Mouse (Mus musculus) T-cell, adult 2 months (primary cell): ENCODE results near the gene Rplp1.

ENCODE experiments used
- DNase-seq: peaks from one replicate; pipeline ENCODE4 v3.0.0; 2022; ENCODE audit warnings: low spot score

Gene Rplp1

DNA sequence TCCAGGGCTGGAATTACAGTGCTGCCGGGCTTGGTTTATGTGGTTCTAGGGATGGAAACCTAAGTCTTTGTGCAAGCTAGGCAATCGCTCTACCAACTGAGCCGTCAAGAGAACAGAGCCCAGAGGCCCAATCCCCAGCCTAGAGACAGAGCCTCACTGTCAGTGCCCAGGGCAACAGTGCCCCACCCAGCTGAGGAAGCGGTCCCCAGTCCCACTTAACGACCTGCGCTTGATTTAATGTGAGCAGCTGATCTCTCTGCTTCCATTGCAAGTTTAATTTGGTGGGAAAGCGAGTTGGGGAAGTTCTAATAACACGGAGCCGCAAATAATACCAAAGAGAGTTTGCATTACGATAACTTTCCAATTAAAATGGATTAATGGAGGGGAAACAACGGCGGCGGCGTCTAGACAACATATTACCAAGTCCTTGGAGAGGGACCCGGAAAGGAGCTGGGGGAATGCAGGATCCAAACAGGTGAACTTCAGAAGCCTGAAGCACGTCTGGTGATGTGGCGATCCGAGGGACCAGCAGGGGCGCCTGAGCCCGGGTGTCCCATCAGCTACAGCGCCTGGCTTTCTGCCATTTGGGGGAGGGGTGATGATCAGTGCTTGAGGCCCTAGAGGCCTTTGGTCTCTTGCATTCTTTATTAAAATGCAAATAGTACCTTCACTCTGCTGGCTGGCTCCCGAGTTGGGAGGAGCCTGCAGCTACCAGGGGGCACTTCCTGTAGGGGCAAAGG, 36.8 kb downstream of the Rplp1 start:
- DNase-seq, result no peak

DNA sequence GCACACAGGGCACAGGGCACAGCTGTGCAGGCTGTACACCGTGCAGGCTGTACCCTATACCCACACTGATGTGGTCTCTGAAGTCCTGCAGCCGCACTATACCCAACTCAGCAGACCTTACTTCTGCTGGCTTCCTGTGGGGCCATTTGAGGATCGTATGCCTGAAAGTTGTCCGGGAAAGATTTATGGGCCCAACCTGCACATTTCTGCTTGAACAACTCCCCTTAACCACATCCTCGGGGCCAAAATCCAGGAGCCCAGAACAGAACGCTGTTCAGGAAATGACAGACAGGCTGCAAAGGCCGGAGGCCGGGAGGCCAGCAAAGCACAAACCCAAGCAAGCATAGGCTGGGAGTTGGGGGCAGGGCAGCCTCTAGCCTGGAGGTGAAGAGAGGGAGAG, 41.0 kb downstream of the Rplp1 start:
- no peak for DNase-seq

DNA sequence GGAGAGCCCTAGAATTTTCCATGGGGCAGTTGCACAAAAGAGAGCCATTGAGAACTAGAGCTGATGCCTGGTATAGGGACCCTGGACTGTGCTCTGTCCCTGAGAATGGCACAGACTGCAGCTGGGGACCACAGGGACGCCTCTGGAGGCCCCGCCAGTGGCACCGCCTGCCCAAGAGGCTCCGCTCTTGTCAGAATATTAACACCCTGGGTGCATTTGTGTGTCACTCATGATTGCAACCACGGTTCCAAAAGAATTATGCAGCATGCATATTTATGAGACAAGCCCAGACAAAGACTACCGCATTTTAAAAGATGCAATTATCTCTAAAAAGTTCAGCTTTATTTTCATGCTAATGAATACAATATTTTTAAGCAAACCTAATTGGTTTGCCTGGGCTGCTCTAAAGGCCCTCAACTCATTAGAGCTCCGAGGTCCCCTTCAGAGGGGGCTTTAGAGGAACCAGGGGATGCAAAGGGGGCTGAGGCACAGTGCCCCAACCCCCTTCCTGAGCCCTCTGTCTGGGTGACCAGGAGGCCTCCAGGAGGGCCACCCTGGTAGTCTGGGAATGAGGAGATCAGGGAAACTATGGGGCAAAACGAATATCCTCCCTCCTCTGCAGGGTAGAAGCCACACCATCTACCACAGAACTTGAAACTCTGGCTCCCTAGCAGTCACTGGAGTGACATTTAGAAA, 41.9 kb downstream of the Rplp1 start:
- no peak for DNase-seq

DNA sequence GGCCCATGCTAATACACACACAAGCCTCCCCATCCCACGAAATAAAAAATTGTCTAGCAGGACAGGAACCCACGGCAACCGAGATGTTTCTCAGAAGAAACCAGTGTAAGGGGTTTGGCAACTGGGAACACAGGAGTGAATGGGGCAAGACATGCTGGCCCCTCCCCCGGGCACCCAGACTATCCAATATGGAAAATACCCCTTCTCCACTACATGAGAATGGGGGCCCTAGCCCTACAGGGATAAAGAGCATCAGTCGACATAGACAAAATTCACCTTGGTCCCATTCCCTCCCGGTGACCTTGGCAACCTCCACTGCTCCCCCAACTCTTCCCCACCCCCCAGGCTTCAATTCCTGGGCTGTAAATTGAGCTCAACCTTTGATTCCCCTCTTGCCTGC, 42.5 kb downstream of the Rplp1 start:
- DNase-seq, result no peak

DNA sequence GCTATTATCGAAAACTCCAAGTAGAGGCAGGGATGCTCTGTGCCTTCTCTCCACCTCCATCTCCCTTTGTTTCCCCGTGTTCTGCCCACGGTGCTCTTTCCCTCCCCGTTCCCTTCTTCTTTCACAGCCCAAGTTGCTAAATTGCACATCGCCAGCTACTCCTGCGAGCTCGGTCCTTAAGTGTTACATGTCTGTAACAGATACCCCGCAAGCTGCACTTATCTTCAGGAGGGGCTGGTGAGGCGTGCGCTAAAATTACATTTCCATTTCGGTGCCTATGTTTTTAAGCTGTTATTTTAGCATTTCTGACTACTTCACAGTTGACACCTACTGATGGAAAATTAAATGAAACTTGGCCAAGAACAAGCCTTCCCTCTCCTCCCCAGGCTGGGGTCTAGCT, 46.7 kb downstream of the Rplp1 start:
- DNase-seq, result no peak
